Mouse (Mus musculus) heart, postnatal 4 days (tissue): ENCODE results near the gene Vezf1. TPM values are rescaled to one million over a fixed set of nuclear protein-coding genes. Genes with fewer than 3 reads are reported as not detected.

ENCODE experiments used
- DNase-seq: peaks from one replicate; pipeline ENCODE4 v3.0.0; 2021
- total RNA-seq, 2 experiments: library from RNA; stranded (reverse); gene quantifications; 2 replicates each; pipeline ENCODE4 v1.2.3; 2021

Gene Vezf1
- total RNA-seq, 2 experiments from 2014 or later, result 36.7 to 41.3 TPM

GRCm38 (mm10) chr11:88098787-88099598 lies 30.9 kb downstream of the Vezf1 start:
- peak; percentile 88 for DNase-seq

GRCm38 (mm10) chr11:88099599-88100023 lies 31.5 kb downstream of the Vezf1 start:
- peak; percentile 90 for DNase-seq

- DNase-seq, result no peak
Measured at GRCm38 (mm10) chr11:88100170-88100569, 32.1 kb downstream of the Vezf1 start.

GRCm38 (mm10) chr11:88103214-88103941 lies 35.3 kb downstream of the Vezf1 start:
- DNase-seq, result no peak

- no peak for DNase-seq
Measured at GRCm38 (mm10) chr11:88105494-88106291, 37.6 kb downstream of the Vezf1 start.

GRCm38 (mm10) chr11:88106292-88106554 lies 38.1 kb downstream of the Vezf1 start:
- no peak for DNase-seq

GRCm38 (mm10) chr11:88107365-88107764 lies 39.3 kb downstream of the Vezf1 start:
- no peak for DNase-seq

- DNase-seq, result peak; percentile 28
Measured at GRCm38 (mm10) chr11:88110031-88110594, 42.0 kb downstream of the Vezf1 start.

- no peak for DNase-seq
Measured at GRCm38 (mm10) chr11:88112078-88112477, 44.0 kb downstream of the Vezf1 start.

- DNase-seq, result no peak
Measured at GRCm38 (mm10) chr11:88112677-88113333, 44.7 kb downstream of the Vezf1 start.

- peak; percentile 65 for DNase-seq
Measured at GRCm38 (mm10) chr11:88113543-88114271, 45.6 kb downstream of the Vezf1 start.

- peak; percentile 72 for DNase-seq
Measured at GRCm38 (mm10) chr11:88114871-88115301, 46.8 kb downstream of the Vezf1 start.

- no peak for DNase-seq
Measured at GRCm38 (mm10) chr11:88116568-88116967, 48.5 kb downstream of the Vezf1 start.

GRCm38 (mm10) chr11:88117356-88118090 lies 49.4 kb downstream of the Vezf1 start:
- peak; percentile 33 for DNase-seq

- DNase-seq, result no peak
Measured at GRCm38 (mm10) chr11:88118091-88118440, 50.0 kb downstream of the Vezf1 start.

- DNase-seq, result peak; percentile 90
Measured at GRCm38 (mm10) chr11:88118817-88119642, 51.0 kb downstream of the Vezf1 start.

- no peak for DNase-seq
Measured at GRCm38 (mm10) chr11:88122545-88122944, 54.5 kb downstream of the Vezf1 start.

GRCm38 (mm10) chr11:88123021-88123420 lies 54.9 kb downstream of the Vezf1 start:
- no peak for DNase-seq

GRCm38 (mm10) chr11:88123731-88124130 lies 55.7 kb downstream of the Vezf1 start:
- no peak for DNase-seq

- DNase-seq, result no peak
Measured at GRCm38 (mm10) chr11:88125483-88125882, 57.4 kb downstream of the Vezf1 start.
